Mouse (Mus musculus): ENCODE measurements around the gene Otud3.
A peak's percentile ranks its signal among the peaks of the same experiment; 100 is the strongest.
"Not testable (repeated sequence)": the region's sequence is repeated elsewhere in the genome, so short reads cannot be mapped to it uniquely, and the experiment has no call there.

The Otud3 gene

DNA sequence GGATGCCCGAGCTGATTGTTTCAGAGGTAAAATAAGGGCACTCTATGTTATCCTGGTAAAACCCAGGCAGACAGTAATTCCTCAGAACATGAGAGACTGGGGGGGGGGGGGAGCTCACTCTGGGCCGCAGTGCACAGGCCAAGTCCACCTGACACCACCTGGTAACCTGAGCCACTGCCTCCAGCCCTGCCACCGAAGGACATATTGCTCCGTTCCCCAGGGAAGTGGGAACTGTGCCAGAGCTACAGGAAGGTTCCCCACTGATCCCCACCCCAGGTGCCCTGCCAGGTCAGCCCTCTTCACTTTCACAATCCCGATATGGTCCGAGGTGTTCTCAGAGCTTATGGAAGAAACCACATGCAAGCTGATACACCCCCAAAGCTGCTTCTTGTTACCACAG lies 21.1 kb downstream of the Otud3 start:
- DNase-seq (ENCODE audit: low spot score in 2 of 2), result no peak

DNA sequence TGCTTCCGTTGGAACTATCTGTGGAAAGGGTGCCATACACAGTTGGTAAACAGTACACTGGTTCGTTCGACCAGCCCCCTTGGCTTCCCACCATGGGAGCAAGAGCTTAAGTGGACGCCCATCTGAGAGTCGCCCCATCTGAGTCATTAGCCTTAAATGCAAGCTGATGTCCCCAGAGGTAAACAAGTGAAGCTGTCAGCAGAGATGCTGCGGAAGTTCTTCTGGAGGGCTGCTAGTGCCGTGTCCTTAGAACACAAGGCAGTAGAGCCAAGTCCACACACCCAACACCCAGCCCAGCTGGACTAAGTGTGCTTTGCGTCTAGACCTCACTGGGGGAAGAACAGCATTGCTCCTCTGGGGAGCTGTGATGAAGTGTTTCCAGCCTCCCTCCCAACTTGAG lies 24.1 kb downstream of the Otud3 start:
- DNase-seq (ENCODE audit: low spot score in 2 of 2), result no peak

DNA sequence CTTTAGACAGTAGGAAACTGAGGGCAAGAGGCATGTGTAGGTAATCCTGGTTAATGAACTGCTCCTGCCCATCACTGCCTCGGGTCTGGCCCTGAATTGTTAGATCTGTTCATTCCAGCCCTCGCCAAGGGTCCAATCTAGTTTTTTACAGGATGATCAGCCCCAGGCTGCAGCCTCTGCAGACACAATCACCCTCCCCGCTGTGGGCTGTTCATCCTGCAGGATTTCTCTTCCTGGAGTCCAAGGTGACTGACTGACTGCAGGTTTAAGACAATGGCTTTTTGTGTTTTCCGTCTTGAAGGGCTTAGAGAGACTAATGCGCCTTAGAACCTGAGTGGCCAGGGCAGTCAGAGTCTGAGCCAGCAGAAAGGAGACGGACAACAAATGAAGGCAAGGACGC lies 24.6 kb downstream of the Otud3 start:
- no peak for DNase-seq (ENCODE audit: low spot score in 2 of 2)

DNA sequence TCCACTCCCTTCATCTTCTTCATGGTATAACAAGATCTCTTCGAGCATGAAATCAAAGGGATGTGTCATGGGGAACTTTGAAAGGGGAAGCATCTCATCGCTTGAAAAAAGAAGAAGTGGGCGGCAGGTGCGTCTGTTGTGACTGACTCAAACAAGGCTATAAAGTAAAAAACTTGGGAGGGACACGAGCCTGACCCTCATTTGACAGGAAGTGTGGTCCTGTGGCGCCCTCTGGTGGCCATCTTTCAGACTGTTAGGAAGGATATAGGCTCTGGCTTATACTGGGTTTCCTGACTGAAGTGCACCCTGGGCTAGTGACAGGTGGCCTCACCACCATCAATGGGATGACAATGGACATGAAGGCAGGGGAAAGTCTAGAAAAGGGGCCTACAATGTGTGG lies 29.5 kb downstream of the Otud3 start:
- peak; percentile 90 to 93 for DNase-seq (ENCODE audit: low spot score in 2 of 2)

DNA sequence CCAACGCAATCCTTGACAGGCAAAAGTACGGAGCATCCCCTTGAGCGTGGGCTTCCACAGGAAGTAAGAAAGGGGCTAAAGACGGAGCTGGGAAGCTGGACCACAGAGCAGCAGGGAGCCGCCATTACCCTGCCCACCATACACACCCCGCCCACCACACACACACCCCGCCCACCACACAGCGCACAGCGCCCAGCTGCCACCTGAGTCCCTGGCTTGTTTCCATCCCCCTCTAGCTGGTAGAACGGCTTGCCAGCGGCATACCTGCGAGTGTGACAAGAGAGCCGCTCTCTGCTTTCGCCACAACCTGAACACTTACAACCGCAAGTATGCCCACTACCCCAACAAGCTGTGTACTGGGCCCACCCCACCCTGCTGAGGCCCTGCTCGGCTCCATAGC lies 31.6 kb downstream of the Otud3 start:
- no peak for DNase-seq (ENCODE audit: low spot score in 2 of 2)

DNA sequence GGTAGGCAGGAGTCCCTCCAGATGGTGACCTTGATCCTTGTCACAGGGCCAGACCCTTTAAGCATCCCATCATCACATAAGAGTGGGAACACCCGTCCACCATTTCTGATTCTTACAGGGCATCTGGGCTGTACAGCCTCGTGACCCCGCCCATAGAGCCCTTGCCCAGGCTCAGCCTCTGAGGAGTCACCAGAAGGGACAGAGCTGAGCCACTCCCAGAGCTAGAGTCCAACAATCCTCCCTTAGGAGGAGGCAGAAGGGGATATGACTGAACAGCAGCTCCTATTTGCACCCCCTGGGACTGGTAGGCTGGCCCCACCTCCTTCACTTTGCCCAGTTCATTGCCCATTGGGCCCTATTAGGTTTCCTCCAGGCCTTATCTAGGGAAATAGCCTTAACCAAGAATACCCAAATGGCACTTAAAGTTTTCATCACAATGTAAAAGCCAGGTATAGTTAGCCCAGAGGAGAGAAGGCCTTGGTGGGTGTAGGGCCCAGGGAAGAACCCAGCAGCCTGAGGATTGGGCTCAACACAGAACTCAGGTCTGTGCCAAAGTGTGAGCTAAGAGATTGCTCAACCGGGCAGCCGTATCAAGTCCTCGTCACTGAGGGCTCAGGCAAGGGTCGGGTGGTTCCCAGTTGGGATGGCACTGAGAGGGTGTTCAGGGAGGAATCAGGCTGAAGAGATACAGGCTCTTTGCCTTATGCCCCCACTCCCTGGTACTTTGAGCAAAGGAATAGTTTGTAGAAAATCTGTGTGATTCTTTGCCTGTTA lies 32.7 kb downstream of the Otud3 start:
- DNase-seq (ENCODE audit: low spot score in 2 of 2), result no peak

DNA sequence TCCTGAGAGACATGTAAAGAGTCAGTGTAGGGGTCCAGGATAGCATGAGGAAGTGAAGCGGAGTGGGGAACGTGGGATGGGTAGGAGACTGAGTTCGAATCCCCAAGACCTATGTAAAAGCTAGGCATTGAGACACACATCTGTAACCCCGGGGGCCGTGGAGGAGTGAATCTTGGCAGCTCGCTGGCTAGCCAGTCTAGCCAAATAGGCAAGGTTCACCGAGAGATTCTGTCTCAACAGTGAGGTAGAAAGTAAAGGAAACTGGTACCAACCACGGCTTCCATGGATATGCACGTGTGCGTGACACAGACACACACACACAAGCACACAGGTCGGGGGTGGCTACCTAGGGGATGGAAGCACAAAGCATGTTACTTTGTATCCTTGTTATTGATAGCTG lies 33.9 kb downstream of the Otud3 start:
- DNase-seq (ENCODE audit: low spot score in 2 of 2), result no peak

DNA sequence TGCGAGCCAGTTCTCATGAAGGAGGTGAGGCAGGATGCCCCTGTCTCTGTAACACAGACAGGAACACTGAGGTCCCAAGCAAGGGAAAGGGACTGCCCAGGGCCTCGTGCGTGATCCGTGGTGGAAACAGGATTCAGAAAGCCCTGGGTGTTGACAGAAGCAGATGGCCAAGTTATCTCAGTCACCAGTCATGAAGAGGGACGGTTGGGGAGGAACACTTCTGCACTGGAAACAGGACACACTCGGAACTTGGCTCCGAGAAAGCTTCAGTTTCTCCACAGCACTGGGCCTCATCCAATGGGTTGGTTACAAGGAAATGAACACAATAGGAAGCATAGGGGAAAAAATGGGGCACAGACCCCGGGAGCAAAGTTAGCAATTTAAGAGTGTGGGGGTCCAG lies 35.0 kb downstream of the Otud3 start:
- no peak for DNase-seq (ENCODE audit: low spot score in 2 of 2)

DNA sequence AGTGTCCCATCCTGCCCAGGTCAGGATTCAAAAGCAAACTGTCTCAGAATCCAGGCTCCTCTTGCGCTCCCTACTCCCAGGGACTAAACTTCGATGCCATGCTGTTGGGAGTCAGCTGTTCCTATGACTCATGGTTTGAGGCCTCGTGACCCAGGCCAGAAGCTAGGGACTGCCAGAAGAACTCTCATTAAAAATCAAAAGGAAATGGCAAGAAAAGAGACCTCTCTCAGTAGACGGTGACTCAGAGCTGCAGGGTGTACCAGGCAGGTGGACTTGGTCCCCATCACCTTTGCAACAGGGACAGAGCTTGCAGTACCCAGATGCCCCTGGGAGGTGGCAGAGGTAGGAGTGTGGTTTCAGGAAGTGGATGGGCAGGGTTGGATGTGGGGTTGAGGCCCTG lies 36.0 kb downstream of the Otud3 start, which contains the start of gene Pla2g2e:
Gene Pla2g2e, plus strand, starts transcription at position 212 of the 400 bp plus-strand sequence.
- DNase-seq (ENCODE audit: low spot score in 2 of 2), result no peak

DNA sequence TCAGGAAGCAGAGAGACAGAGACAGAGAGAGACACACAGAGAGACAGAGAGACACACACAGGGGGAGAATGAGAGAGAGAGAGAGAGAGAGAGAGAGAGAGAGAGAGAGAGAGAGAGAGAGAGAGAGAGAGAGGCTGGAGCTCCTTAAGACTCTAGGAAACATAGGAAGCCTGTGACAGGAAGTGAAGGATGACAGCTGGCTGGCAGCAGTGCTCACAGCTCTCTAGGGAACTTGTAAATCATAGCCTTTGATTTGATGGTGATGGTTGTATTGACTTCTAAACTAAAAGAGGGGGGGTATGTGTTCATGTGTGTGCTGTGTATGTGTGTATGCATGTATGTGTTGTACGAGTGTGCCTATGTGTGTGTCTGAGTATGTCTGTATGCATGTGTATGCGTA lies 37.8 kb downstream of the Otud3 start:
- DNase-seq (ENCODE audit: low spot score in 2 of 2), result no peak

DNA sequence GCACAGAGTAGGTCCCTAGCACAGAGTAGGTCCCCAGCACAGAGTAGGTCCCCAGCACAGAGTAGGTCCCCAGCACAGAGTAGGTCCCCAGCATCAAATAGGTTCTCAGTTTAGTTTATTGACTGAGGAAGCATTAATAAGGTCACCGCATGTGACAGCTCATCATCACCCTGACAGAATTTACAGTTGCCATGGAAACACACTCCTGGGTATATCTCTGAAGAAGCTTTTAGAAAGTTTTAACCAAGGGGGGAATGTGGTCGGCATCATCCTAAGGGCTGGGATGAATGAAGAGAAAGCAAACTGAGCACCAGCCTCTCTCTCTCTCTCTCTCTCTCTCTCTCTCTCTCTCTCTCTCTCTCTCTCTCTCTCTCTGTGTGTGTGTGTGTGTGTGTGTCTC lies 38.5 kb downstream of the Otud3 start:
- not testable (repeated sequence) for DNase-seq (ENCODE audit: low spot score in 2 of 2)

DNA sequence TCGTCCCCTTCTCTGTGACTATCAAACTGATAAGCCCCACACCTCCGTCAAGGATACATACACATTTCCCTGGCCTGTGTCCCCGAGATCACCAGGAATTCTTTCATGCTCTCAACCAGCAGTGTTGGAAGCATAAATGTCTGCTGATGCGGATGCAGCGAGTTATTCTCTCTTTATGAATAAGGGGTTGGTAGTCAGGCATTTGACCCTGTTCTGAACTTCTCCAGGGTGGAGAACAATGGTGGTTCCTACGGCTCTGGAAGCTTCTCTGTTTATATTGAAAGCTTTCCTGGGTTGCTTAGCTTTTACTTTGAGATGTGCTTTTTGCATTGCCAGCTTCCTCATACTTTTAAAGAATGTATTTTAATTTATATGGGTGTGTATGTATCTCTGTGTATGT lies 39.9 kb downstream of the Otud3 start, which contains the start of gene Gm13030:
Gene Gm13030, minus strand, starts transcription at position 101 of the 400 bp plus-strand sequence.
- no peak for DNase-seq (ENCODE audit: low spot score in 2 of 2)

DNA sequence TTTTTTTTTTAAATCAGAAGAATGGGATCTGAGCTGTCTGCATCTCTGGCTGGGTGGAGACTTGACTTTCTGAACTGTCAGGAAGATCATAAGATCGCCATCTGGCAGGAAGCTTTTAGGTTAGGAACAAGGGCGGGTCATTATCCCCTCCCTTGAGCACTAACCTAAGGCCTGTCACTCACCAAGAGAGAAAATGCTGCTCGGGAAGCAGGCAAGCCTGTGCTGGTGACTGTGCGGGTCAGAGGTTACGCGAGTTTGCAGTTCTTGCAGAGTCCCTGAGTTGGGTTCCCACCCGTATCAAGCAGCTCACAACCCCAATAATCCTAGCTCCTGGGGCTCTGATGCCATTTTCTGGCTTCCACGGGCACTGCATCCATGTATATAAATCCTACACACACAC lies 45.1 kb downstream of the Otud3 start:
- no peak for DNase-seq (ENCODE audit: low spot score in 2 of 2)

DNA sequence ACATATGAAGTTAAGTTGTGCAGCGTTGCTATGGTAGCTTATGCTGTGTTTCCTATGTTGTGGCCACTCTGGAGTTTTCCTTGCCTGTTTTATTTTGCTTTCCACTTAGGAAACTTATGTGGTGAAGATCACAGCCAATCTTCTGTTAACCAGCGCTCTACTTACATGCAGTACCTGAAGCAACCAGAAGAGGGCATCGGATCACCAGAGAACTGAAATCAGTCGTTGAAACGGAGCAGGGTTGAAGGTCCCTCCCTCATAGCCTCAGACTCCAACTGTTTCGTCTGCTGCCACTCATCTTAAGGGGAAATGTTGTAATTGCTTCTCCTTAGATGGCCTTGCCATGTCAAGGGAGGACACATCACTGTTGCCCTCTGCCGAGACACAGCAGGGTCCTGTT lies 47.3 kb downstream of the Otud3 start:
- DNase-seq (ENCODE audit: low spot score in 2 of 2), result peak in 1 of 2 experiments; percentile 84

DNA sequence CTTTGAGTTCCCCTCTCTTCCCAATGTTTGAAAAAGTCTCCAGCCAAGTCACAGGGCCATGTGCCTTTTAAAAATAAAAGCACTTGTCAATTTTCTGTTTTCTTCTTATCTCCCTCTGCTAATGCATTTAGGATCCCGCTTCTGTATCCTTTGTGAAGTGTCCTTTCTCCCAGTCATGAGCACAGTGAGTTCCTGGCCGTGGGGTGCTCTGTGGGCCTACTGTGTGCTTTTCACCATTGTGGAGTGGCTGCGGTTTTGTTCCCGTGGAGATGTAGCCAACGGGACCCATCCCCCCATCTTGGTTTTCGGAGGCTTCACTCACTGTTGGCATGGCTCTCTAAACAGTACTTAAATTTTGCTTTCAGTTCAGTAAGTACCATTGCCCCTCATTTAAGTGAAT lies 47.8 kb downstream of the Otud3 start:
- DNase-seq (ENCODE audit: low spot score in 2 of 2), result no peak

DNA sequence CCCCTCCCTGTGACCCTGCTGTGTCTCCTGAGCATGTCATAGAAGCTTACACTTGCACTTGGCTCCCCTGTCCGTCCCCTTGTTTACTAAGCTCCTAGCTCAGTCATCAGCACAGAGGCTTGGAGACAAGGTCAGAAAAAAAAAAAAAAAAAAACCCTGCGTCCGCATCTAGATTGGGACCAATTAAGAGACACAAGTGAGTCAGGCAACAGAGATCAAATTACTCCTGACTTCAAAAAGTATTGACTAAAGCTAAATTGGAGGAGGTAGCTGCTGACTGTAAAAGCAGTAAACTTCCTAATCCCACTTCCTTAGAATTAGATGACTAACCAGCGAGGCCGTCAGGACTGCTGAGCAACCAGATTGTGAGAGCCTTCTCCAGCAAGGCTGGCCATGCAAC lies 48.7 kb downstream of the Otud3 start:
- DNase-seq (ENCODE audit: low spot score in 2 of 2), result no peak

DNA sequence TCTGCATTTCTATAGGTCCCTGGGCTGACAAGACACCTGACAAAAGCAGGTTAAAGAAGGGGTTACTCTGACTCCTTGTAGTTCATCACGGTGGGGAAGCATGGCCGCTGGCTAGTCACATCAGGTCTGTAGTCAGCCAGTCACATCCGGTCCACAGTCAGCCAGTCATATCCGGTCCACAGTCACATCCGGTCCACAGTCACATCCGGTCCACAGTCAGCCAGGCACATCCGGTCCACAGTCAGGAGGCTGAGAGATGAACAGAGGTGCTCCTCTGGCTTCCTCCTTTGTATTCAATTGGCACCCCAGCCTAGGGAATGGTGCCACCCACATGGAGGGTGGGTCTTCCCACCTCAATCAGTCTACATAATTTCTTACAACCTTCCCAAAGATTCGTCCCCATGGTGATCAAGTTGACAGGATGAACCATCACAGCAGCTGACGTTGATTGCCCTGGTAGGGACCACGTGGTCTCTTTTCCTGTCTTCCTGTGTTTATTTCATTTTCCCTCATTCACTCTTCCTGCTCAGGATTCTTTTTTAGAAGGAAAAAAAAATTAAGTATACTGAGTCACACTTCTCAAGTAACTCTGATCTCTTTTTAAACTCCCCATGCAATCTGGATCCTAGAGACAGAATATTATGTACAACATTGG lies 50.3 kb downstream of the Otud3 start, which contains the start of gene Pla2g5:
Gene Pla2g5, minus strand, starts transcription at position 139 of the 655 bp plus-strand sequence.
- no peak for DNase-seq (ENCODE audit: low spot score in 2 of 2)

DNA sequence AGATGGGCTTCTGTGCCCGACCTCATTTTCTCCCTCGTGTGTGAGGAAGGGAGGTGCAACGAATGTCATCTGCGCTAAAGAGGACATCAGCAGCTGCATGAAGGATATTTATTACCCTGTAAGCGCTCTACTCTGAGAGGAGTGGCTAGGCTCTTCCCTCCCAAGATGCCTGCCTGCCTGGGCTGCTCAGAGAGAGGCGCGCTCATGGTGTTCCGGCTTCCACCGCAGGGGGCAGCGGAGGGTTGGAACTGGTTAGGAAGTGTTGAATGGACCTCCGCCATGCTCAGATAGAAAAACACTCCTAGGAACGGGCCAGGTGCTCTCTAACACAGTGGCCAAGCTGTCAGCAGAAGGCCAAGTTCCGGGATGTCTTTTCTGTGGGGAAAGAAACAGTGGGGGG lies 54.0 kb downstream of the Otud3 start:
- peak; percentile 78 to 89 for DNase-seq (ENCODE audit: low spot score in 2 of 2)

DNA sequence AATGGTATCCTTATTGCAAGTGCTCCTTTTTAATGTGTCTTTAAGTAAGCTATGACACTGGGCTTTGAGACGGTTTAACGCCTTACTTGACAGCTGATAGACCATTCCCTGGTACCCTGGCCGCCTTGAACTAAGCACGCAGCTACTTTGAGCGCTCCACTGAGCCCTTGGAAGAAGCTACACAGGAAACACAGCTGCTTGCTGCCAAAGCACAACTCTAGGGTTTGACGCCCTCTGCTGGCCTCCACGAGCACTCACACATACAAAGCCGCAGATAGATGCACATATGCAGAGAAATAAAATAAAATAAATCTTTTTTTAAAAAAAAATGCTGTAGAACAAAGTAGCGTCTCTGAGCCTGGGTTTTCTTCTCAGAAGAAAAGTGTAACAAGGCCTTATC lies 54.5 kb downstream of the Otud3 start:
- DNase-seq (ENCODE audit: low spot score in 2 of 2), result peak in 1 of 2 experiments; percentile 46

DNA sequence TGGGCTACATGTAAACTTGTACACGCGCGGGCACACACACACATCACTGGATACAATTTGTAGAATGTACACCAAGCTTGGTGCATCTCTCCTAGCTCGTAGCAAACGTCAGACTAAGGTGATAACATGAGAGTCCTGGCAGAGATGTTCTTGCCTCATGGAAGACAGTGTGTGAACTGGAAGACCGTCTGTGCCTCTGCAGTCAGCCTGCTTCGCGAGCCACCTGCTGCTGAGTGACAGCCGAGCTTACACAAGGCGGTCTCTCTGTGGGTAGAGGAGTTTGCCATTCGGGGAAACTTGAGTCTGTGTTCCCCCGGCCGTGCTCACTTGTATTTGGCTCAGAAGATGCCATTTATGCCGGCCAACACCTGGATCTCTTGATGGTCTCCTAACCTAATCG lies 55.3 kb downstream of the Otud3 start:
- DNase-seq (ENCODE audit: low spot score in 2 of 2), result no peak

DNA sequence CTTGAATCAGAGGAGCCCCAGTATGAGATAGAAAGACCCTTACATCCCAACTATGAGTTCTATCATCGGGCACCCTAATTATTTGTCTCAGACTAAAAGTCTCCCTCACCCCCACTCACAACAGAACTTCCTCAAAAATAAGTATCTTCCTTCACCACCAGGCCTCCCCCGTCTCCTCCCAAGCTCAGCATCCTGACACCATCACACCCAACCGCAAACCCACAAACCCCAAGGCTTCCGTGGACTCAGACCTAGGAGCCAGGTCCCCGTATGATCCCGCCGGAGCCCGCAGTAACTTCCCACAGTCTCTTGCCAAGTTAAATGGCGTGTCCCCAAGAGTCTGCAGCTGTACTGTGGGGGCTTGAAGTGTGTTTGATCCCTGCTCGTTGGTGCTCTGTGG lies 56.2 kb downstream of the Otud3 start:
- DNase-seq (ENCODE audit: low spot score in 2 of 2), result no peak

DNA sequence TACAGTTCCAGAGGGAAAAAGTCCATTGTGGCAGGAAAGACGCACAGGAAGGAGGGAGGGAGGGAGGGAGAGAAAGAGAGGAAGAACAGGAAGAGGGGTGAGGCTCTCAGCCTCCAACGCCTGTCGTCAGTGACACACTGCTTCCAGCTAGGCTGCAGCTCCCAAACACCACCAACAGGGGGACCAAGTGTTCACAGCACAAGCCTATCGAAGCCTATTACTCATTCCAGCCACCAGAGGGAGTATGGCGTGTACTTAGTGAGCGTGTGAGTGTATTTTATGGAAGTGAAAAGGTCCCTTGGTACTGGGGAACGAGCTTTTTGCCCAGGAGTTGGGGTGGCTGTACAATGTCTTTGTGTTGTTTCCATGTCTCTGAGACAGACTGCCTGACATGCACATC lies 57.3 kb downstream of the Otud3 start:
- DNase-seq (ENCODE audit: low spot score in 2 of 2), result peak in 1 of 2 experiments; percentile 76

DNA sequence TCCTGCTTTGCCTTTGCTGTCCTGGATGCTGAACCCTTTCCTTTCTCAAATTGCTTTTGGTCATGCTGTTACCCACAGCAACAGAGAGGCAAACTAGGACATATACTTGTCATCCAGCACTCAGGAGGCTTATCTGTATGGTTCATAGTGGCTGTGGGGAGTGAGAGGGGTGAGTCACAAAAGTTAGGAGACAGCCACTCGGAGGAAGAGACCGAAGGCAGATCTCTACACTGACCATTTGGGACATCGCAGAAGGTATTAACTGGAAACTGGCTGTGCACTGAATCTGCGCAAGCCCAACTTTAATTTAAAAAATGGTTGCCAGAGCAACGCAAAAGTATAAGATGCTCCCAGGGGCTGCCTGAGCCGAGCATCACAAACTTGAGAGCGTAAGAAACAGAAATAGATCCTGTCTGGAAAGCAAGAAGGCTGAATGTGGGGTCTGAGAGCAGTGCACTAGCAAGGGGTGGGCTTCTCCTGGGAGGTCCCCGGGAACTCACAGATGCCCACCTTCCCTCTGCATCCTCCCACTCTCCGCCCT lies 58.6 kb downstream of the Otud3 start:
- no peak for DNase-seq (ENCODE audit: low spot score in 2 of 2)

Measured in cerebellum, postnatal 4 days (tissue).